Mouse (Mus musculus): ENCODE results near the gene Abcd2.

- TF ChIP-seq CTCF (conservative IDR thresholded peaks at IDR 0.05; ENCODE audit: low read length), result no peak
- TF ChIP-seq NANOG (IDR thresholded peaks at IDR 0.05; ENCODE audit: borderline replicate concordance, low read length), result no peak
Measured at GRCm38 (mm10) chr15:91165021-91165420, 26.6 kb downstream of the Abcd2 start.
